Mouse (Mus musculus): ENCODE data around the gene Furin. TPM values are rescaled to one million over a fixed set of nuclear protein-coding genes. Genes with fewer than 3 reads are reported as not detected.

The Furin gene
- total and polyA plus RNA-seq, 2 experiments from 2014 or later: 6.6 to 25.9 TPM

DNA sequence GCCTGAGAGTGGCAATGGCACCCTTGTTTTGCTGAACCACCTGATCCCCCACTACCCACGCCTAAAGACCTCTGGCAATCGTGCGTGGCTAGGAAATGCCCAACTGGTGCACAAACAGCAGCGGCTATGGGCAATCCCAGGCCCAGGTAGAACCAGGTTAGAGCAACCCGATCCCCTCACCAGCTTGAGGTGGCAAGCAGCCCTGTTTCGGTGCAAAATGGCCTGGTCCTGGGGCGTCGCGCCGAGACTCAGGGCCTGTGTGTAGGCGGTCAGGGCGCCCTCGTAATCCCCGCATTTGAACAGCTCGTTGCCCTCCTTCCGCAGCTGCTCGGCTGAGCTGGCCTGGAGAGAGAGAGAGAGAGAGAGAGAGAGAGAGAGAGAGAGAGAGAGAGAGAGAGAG is 65.9 kb downstream of the Furin start:
- 5% methylated on average over 17 of the region's 17 CpGs for whole genome bisulfite sequencing
- H3K27me3 ChIP-seq (ENCODE audit: insufficient read depth, low read length): no peaks in the 10 kb centered on the region
- H3K9me3 ChIP-seq (ENCODE audit: low read length): no peaks in the 10 kb centered on the region
- no peak for TF ChIP-seq CTCF (IDR thresholded peaks at IDR 0.05; ENCODE audit: low read depth)
- peak overlapping the region; percentile 80 for H3K27ac ChIP-seq
- H3K4me3 ChIP-seq (ENCODE audit: low read length): peak overlapping the region; percentile 50
- H3K4me2 ChIP-seq (ENCODE audit: low read depth, low read length): peak overlapping the region; percentile 81
- ATAC-seq (no peak), DNase-seq (ENCODE audit: low spot score) (peak; percentile 61)
- peaks cover 6% of the 10 kb centered on the region; the same call in 1 of the 2 replicates for H3K4me1 ChIP-seq (ENCODE audit: insufficient read depth, low read length)
- H3K36me3 ChIP-seq (ENCODE audit: insufficient read depth, low read length): peaks cover 25% of the 10 kb centered on the region; the same call in 1 of the 2 replicates
- H3K9ac ChIP-seq (replicated peaks; ENCODE audit: low read length): peak overlapping the region; percentile 70

Other genes with a start within 250 kb of the Furin start
- 47.5 and 49.5 TPM in 2 replicates for gene Sema4b, start 218.6 kb downstream of the Furin start, total RNA-seq (2014; rRNA removed)
- gene Sema4b, start 218.6 kb downstream of the Furin start, polyA plus RNA-seq (2015; fragmentation: Nextera tagmentation; extraction: Ambion mirVana): 26.6 and 28.1 TPM in 2 replicates
- gene Cib1, start 172.6 kb downstream of the Furin start, total RNA-seq (2014; rRNA removed): 33.5 and 34.1 TPM in 2 replicates
- 49.9 and 55.6 TPM in 2 replicates for gene Cib1, start 172.6 kb downstream of the Furin start, polyA plus RNA-seq (2015; fragmentation: Nextera tagmentation; extraction: Ambion mirVana)
- 5.5 and 6.8 TPM in 2 replicates for gene Gdpgp1, start 172.6 kb downstream of the Furin start, total RNA-seq (2014; rRNA removed)
- gene Gdpgp1, start 172.6 kb downstream of the Furin start, polyA plus RNA-seq (2015; fragmentation: Nextera tagmentation; extraction: Ambion mirVana): 2.3 and 2.8 TPM in 2 replicates
- 0.61 and 0.73 TPM in 2 replicates for gene Ttll13, start 159.1 kb downstream of the Furin start, total RNA-seq (2014; rRNA removed)
- 1.8 and 2.7 TPM in 2 replicates for gene Ttll13, start 159.1 kb downstream of the Furin start, polyA plus RNA-seq (2015; fragmentation: Nextera tagmentation; extraction: Ambion mirVana)
- 47.6 and 48.6 TPM in 2 replicates for gene Ngrn, start 144.2 kb downstream of the Furin start, total RNA-seq (2014; rRNA removed)
- gene Ngrn, start 144.2 kb downstream of the Furin start, polyA plus RNA-seq (2015; fragmentation: Nextera tagmentation; extraction: Ambion mirVana): 69.8 and 71.9 TPM in 2 replicates
- gene Vps33b, start 135.8 kb downstream of the Furin start, total RNA-seq (2014; rRNA removed): 23.8 and 24.3 TPM in 2 replicates
- 11.6 and 15.4 TPM in 2 replicates for gene Vps33b, start 135.8 kb downstream of the Furin start, polyA plus RNA-seq (2015; fragmentation: Nextera tagmentation; extraction: Ambion mirVana)
- gene Prc1, start 111.0 kb downstream of the Furin start, total RNA-seq (2014; rRNA removed): 24.6 and 30.7 TPM in 2 replicates
- gene Prc1, start 111.0 kb downstream of the Furin start, polyA plus RNA-seq (2015; fragmentation: Nextera tagmentation; extraction: Ambion mirVana): 32.9 and 38.8 TPM in 2 replicates
- gene Rccd1, start 81.0 kb downstream of the Furin start, total RNA-seq (2014; rRNA removed): 24.7 and 40.5 TPM in 2 replicates
- gene Rccd1, start 81.0 kb downstream of the Furin start, polyA plus RNA-seq (2015; fragmentation: Nextera tagmentation; extraction: Ambion mirVana): 8.6 and 10.7 TPM in 2 replicates
- gene Unc45a, start 64.4 kb downstream of the Furin start, total RNA-seq (2014; rRNA removed): 49.0 and 57.8 TPM in 2 replicates
- 46.6 and 47.8 TPM in 2 replicates for gene Unc45a, start 64.4 kb downstream of the Furin start, polyA plus RNA-seq (2015; fragmentation: Nextera tagmentation; extraction: Ambion mirVana)
- 30.1 and 32.2 TPM in 2 replicates for gene Hddc3, start 62.3 kb downstream of the Furin start, total RNA-seq (2014; rRNA removed)
- gene Hddc3, start 62.3 kb downstream of the Furin start, polyA plus RNA-seq (2015; fragmentation: Nextera tagmentation; extraction: Ambion mirVana): 13.9 and 15.5 TPM in 2 replicates
- 55.5 and 61.3 TPM in 2 replicates for gene Man2a2, start 34.1 kb downstream of the Furin start, total RNA-seq (2014; rRNA removed)
- gene Man2a2, start 34.1 kb downstream of the Furin start, polyA plus RNA-seq (2015; fragmentation: Nextera tagmentation; extraction: Ambion mirVana): 14.2 and 15.7 TPM in 2 replicates
- 10.3 and 16.1 TPM in 2 replicates for gene Fes, start 17.5 kb downstream of the Furin start, total RNA-seq (2014; rRNA removed)
- 4.9 and 5.6 TPM in 2 replicates for gene Fes, start 17.5 kb downstream of the Furin start, polyA plus RNA-seq (2015; fragmentation: Nextera tagmentation; extraction: Ambion mirVana)
- 4.3 and 7.5 TPM in 2 replicates for gene Blm, start 129.7 kb upstream of the Furin start, total RNA-seq (2014; rRNA removed)
- 7.1 and 7.2 TPM in 2 replicates for gene Blm, start 129.7 kb upstream of the Furin start, polyA plus RNA-seq (2015; fragmentation: Nextera tagmentation; extraction: Ambion mirVana)

Data from hindbrain, postnatal 0 days (tissue).